Mouse (Mus musculus) olfactory bulb, adult 2 months (tissue): ENCODE measurements at regions not wholly inside any gene's neighbourhood (a gene's known extent, or its start where the extent isn't known, plus 50 kb on each side); places are given as distances from the start of the nearest gene placed in this dataset.

Source experiments
- H3K27ac ChIP-seq: fragments of 200-500 bp; 2 replicates; pipeline ENCODE4 v1.5.1; 2012; ENCODE audit warnings: low read depth, low read length; ENCODE audit not compliant: insufficient read depth
- H3K4me1 ChIP-seq: fragments of 200-500 bp; 2 replicates; pipeline ENCODE4 v1.6.1; 2012; ENCODE audit warnings: low read length; ENCODE audit not compliant: control insufficient read depth, insufficient read depth
- H3K4me3 ChIP-seq: fragments of 200-500 bp; 2 replicates; pipeline ENCODE4 v1.5.1; 2012; ENCODE audit warnings: mild to moderate bottlenecking, low read depth, low read length, moderate library complexity; ENCODE audit not compliant: insufficient read depth
- CTCF ChIP-seq: fragments of 200-500 bp; IDR thresholded peaks from 2 replicates; pipeline ENCODE4 v1.5.1; 2012; ENCODE audit warnings: low read depth, mild to moderate bottlenecking, low read length, moderate library complexity; ENCODE audit not compliant: insufficient read depth
- POLR2A ChIP-seq: fragments of 200-500 bp; IDR thresholded peaks from 2 replicates; pipeline ENCODE4 v1.6.1; 2012; ENCODE audit warnings: mild to moderate bottlenecking, low read depth, low read length, moderate library complexity; ENCODE audit not compliant: insufficient read depth
- WGBS: fragments of 180-500 bp; shearing (Covaris S2); methylation state at CpG from one replicate; pipeline ENCODE4 v1.1.7; 2018; 5-methylcytosine and 5-hydroxymethylcytosine counted together

DNA sequence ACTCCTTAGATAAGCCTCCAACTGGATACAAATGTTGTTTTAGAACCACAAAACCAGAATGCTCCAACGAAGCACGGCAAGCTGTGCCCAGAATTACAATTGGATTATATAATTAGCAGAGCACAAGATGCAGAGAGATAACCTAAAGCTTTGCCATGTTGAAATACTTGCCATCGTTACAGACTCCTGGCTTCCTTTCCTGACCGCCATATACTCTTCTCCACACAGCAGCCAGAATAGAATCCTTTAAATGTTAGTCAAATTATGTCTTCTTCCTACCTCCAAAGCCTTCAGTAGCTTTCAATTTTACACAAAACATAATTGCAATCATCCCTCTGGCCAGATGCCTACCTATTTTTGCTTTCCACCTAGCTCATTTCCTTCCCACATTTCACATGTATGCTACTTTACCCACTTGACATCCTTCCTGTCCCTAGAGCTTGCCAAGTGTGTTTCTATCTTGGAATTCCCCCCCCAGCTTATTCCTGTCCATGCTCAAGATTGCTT is 52.8 kb upstream of the G2e3 start:
- H3K27ac ChIP-seq, result no peak overlapping the region
- H3K4me1 ChIP-seq, result no peaks in the 10 kb centered on the region
- TF ChIP-seq CTCF, result no peak
- no peak for TF ChIP-seq POLR2A
- H3K4me3 ChIP-seq, result no peak overlapping the region
- WGBS, result 61% methylated on average over 4 of the region's 4 CpGs

DNA sequence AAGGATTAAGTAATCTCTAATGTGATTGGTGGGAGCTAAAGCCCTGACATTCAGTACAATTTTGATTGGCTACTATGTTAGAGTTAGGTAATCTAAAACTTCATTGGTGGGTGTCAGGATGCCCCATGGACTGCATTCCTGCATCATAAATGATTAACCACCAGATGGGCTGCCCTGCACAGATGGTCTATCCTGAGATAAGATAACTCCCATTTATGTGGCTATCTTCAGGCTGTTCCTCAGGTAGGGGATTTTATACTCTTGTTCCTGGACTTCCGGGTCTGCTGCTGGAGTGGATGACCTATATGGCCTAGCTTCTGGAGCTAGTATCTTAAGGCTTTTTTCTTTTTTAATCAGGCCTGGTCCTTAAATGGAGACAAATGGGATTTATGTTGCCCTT is 69.5 kb upstream of the G2e3 start:
- Histone ChIP-seq H3K27ac (no peak overlapping the region), H3K4me3 (no peak overlapping the region), H3K4me1 (no peaks in the 10 kb centered on the region)
- TF ChIP-seq CTCF, result no peak
- TF ChIP-seq POLR2A, result no peak
- WGBS, result 95% methylated on average over 1 of the region's 1 CpGs

DNA sequence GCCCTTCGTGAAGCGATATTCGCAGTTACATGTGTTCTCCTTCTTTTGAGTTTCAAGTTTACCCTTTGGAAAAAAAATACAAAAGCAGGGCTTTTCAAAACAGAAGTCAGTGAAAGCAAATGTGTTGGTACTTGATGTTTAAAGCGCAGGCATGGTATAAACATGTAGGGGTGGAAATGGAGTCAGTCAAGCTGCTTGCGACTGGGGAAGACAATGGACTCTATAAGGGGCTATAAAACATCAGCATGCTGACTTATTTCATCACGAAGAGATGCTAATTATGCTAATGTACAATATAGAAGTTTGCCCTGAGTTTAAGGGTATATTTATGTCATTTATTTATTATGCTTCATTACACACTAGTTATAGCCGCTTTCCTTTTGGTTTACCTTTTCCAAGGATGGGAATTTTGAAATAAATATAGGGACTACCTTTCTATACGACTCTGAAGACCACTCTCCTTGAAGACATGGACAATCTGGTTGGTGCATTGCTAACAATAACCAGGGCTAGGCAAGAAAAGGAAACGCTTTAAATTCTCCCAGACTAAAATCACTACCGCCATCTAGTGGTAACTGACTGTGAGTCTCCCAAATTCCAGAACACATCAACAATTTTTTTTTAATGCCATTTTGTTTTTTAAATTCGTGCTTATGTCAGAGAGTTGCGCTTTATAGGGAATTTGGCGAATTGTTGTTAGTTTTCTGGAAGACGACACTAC is 71.9 kb upstream of the G2e3 start:
- no peaks in the 10 kb centered on the region for H3K4me1 ChIP-seq
- no peak for TF ChIP-seq POLR2A
- no peak for TF ChIP-seq CTCF
- no peak overlapping the region for H3K4me3 ChIP-seq
- no peak overlapping the region for H3K27ac ChIP-seq
- 32% methylated on average over 14 of the region's 14 CpGs for WGBS

DNA sequence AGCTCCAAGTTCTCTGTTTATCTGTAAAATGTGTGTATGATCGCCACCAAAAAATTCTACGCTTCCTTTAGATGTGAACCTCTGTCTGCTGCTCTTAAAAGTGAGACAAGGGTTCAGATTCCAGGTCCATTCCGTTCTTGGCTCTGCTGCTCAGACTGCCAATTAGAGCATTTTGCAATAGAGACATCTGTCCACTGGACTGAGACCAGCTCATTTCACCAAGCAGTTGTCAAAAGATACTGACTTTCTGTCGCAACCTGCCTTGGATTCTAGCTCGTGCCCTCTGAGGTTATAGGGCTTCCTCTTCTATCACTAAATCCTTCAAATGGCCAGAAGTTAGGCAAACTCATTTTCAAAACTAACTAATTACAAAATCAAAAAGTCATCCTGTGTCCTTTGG is 74.4 kb upstream of the G2e3 start:
- 83% methylated on average over 5 of the region's 5 CpGs for WGBS
- no peak overlapping the region for H3K4me3 ChIP-seq
- H3K27ac ChIP-seq, result no peak overlapping the region
- no peaks in the 10 kb centered on the region for H3K4me1 ChIP-seq
- TF ChIP-seq CTCF (no peak), POLR2A (no peak)

DNA sequence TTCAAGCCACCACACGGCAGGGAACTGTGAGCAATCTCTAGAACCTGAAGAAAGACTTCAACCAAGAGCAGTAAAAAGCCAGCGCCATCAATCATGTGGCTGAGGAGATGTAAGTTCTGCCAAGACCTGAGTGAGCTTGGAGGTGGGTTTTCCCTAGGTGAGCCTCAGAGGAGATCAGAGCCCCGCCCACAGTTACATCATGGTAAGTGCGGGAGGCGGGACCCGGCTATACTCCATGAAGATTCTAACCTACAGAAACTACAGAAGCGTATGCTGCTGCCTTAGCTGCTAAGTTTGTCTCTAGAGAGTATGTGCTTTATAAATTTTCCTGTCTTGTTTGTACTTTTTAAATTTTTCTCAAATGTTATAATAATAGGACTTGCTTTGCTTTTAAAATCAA is 105.0 kb upstream of the G2e3 start:
- H3K27ac ChIP-seq, result no peak overlapping the region
- WGBS, result 87% methylated on average over 7 of the region's 7 CpGs

DNA sequence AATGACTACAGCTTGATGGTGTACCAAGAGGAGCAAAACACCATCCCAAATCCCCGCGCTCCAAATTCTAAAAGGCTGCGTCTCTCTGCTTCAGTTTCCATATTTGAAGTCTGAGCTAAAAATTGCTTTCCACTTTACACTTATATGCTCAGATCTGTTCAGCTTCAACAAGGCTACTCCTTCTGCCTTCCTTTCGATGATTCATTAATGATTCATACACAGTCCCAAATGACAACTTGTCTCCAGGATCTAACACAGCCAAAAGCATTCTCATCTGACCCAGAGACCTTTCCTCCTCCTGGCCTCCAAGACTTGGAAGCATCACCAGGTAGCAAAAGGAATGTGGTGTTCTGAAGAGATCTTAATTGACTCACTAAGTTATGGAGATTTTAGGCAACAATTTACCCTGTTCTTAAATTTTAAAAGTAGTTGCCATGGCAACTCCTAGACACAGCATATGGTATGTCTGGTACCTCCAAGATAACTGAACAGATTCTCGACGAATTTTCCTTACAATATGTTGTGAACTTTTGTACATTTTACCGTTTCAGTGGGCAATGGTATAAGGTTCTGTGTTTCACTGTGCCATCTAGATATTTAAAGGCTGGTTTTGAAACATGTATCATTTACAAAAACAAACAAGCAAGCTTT is 106.6 kb upstream of the G2e3 start:
- Histone ChIP-seq H3K4me1 (no peaks in the 10 kb centered on the region), H3K27ac (no peak overlapping the region), H3K4me3 (no peak overlapping the region)
- TF ChIP-seq POLR2A, result no peak
- TF ChIP-seq CTCF, result no peak
- 71% methylated on average over 7 of the region's 7 CpGs for WGBS

More for the DNA sequence above, 105.0 kb upstream of the G2e3 start:
- Histone ChIP-seq H3K4me1 (no peaks in the 10 kb centered on the region), H3K4me3 (no peak overlapping the region)
- TF ChIP-seq POLR2A (no peak), CTCF (no peak)

DNA sequence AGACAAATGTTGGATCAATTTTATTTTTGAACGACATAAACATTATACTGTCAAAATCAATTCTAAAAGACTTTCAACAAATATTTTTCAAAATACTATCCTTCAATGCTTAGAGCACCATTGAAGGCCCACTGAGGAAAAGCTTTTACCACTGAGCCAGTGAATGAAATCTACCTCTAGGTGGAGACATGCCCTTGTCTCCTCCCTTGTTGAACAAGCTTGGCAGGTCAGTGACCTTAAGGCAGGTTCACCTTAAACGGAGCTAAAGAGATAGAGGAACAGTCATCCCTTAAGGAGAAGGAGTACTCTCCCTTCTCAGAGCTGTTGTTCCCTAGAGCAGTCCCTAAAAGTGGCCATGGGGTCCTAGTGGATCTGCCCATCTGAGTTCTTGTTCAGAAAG is 136.2 kb upstream of the G2e3 start:
- 63% methylated on average over 2 of the region's 2 CpGs for WGBS
- no peak overlapping the region for H3K4me3 ChIP-seq
- no peak overlapping the region for H3K27ac ChIP-seq
- H3K4me1 ChIP-seq, result no peaks in the 10 kb centered on the region
- TF ChIP-seq CTCF (no peak), POLR2A (no peak)

DNA sequence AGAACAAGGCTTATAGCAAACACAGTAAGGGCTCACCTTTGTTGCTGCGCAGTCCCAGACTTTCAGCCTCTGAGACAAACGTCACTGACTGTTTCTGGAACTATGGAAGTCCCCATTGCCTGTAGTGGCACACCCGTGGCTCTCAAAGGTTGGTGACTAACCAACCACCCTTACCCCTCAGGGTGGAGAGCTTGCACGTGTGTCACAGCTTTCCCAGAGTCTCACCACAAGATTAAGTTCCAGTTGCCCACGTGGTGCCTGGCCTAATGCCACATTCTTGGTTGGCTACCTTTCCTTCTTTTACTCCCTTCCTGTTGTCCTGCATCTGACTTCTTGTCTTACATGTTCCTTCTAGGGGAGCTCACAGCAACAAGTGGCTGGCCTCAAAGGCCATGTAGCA is 151.6 kb upstream of the G2e3 start:
- Histone ChIP-seq H3K4me3 (no peak overlapping the region), H3K4me1 (peaks cover 3% of the 10 kb centered on the region), H3K27ac (no peak overlapping the region)
- 77% methylated on average over 5 of the region's 5 CpGs for WGBS
- TF ChIP-seq CTCF, result no peak
- no peak for TF ChIP-seq POLR2A

DNA sequence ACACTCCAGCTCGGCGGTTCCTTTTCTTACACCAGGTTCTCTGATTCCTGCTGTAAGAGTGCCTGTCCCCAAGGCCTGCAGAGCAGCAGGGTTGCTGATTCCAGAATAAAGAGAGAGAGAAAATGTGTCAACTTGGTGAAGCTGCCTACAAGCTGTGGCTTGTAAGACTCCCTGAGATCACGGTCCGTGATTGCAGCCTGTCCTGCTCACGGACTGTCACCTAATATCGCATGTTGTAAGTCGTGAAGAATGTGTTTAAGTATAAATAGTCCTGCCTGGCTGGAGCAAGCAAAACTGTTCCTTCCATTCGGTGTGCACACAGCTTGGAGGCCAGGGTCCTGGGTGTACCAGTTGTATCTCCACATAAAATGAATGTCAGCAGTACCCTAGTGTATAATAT is 152.7 kb upstream of the G2e3 start:
- Histone ChIP-seq H3K27ac (no peak overlapping the region), H3K4me3 (no peak overlapping the region), H3K4me1 (peaks cover 3% of the 10 kb centered on the region)
- 51% methylated on average over 8 of the region's 8 CpGs for WGBS
- TF ChIP-seq POLR2A (no peak), CTCF (no peak)
